Mouse (Mus musculus): ENCODE results near the gene Ppfia3. TPM values are rescaled to one million over a fixed set of nuclear protein-coding genes. Genes with fewer than 3 reads are reported as not detected.
"Not testable (repeated sequence)": the region's sequence is repeated elsewhere in the genome, so short reads cannot be mapped to it uniquely, and the experiment has no call there.

Gene Ppfia3
- total RNA-seq, 1 experiment from 2014 or later, result not detected

DNA sequence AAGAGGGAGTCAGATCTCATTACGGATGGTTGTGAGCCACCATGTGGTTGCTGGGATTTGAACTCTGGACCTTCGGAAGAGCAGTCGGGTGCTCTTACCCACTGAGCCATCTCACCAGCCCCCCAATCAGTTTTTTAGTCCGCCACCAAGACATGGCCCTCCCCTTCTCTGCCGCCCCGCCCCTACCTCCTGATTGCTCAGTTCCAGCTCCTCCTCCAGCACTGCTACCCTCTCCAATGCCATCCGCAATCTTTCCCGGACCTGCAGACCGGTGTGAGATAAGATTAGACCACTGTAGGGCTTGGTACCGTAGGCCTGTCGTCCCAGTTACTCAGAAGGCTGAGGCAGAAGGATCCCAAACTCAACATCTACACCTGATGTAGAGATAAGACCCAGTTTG is 7.7 kb downstream of the Ppfia3 start:
- not testable (repeated sequence) for ATAC-seq (ENCODE audit: extremely low read depth, insufficient number of reproducible peaks, low FRiP score, poor library complexity, severe bottlenecking)

DNA sequence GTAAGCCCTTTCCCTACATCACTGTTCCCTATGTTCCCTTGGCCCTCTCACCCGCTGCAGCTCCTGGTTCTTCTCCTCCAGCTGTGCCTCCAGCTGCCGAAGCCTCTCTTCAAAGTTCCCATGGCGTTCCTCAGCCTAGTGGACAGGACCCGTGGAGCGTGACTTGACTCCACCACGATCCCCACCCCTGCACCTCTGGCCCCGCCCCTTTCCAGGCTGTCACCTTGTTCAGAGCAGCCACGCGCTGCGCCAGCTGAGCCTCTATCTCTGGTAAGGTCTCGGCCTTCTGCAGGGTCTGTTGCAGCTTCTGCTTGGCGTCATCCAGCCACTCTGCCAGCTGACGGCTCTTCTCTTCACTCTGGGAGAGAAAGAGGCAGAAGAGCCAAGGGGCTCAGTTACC is 10.7 kb downstream of the Ppfia3 start:
- no peak for ATAC-seq (ENCODE audit: extremely low read depth, insufficient number of reproducible peaks, low FRiP score, poor library complexity, severe bottlenecking)

DNA sequence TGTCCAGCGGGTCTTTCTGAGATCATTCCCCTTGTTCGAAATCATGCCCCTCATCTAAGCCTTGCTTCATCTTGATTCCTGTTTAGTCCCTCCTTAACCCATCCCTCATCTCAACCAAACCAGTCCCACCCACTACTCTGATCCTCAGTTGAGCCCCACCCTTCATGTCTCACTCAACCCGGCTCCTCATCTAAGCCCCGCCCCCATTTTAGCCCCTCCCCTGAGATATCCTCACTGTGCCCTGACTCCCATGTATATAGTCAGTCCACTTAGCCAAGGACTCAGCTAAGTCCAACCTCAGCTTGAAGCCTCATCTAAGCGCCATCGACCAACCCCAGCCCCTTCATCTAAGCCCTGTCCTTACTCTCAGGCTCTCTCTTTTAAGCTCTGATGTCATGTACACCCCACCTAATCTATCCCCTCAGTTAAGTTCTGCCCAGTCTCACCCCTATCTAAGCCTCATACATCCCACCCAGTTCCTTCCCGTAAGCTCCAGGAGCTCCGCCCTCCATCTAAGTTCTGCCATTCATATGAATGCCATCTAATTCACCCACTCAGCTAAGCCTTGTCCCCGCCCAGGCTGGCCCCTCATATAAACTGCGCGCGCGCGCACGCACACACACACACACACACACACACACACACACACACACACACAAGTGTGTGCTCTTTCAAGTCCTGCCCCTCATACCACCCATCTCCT is 11.3 kb downstream of the Ppfia3 start:
- ATAC-seq (ENCODE audit: extremely low read depth, insufficient number of reproducible peaks, low FRiP score, poor library complexity, severe bottlenecking), result no peak

DNA sequence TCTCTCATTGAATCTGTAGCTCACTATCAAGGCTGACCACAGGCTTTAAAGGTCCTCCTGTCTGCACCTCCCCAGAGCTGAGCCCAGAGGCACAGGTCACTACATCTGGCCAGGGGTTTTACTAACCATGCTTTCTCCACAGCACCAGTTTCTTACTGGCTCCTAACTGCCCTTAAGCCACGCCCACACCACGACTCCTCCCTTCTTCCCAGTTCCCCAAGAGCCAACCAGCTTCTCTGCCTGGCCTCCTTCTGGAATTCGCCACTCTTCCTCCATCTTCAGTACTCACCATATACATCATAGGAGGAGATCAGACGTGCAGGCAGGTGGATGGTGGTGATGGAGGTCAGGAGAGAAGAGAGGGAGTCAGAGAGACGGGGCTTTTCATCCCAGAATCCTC is 13.8 kb downstream of the Ppfia3 start:
- no peak for ATAC-seq (ENCODE audit: extremely low read depth, insufficient number of reproducible peaks, low FRiP score, poor library complexity, severe bottlenecking)

DNA sequence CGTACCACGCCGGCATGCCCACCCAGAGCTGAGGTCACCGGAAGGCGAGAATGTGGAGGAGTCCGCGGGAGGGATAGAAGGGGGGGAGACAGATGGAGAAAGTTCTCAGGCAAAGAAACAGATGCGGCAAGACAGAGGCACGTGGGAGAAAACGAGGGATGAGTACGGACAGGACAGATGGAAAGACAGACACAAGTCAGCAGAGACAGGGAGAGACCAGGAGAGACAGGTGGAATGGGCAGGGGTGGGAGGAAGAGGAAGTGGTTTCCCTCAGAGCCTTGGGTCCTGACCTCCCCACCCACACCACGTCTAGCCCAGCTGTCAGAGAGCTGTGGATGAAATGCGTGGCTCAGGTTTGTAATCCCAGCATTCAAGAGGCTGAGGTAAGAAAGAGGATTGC is 19.9 kb downstream of the Ppfia3 start:
- ATAC-seq (ENCODE audit: extremely low read depth, insufficient number of reproducible peaks, low FRiP score, poor library complexity, severe bottlenecking), result no peak

DNA sequence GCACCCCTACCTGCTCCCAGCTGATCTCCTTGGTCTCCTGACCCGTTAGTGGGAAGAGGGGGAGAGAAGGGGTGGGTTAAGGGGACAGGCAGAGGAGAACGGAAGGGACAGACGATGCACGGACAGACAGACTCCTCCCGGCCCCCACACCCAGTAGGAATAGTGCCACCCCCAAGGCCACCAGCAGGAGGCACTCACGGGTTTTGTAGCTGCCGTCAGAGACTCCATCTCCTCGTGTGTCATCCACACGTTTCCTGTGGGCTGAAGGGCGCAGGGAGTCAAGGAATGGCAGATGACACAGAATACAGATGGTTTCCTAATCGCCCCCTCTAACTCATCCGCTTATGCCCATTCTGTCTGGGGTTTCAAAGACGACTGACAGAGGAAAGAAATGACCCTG is 23.3 kb downstream of the Ppfia3 start:
- ATAC-seq (ENCODE audit: extremely low read depth, insufficient number of reproducible peaks, low FRiP score, poor library complexity, severe bottlenecking), result no peak

DNA sequence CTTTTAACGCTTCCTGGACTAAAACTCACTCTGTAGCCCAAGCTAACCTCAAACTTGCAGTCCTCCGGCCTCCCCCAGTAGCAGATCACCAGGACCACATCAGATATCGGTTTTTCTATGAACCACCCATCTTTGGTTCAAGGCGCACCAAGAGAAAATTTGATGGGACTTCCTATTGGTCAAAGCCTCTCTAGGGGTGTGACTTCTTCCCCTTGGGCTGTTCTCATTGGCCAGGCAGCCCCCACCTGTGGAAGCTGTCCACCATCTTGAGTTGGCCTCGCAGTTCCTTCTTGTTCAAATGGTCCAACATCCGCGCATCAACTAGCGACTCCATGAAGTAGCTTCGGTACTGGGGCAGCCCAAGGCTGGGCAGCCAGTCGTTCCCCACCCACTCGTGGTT is 24.7 kb downstream of the Ppfia3 start:
- no peak for ATAC-seq (ENCODE audit: extremely low read depth, insufficient number of reproducible peaks, low FRiP score, poor library complexity, severe bottlenecking)

DNA sequence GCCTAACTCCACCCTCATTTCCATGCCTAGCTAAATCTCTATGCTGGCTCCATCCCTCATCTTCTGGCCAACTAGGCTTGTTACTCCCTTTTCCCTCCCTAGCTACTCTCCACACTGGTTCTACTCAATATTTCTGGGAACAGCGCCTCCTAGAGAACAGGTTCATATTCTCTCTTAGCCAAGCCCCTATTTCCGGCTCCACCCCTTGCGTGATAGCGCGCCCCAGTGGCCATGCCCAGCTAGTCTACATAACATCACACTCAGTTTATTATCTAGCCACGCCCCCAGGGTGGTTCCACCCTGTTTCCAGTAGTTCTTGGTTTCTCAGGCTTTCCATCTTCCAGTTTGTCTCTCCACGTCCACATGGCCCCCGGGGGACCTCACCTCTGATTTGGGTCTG is 25.5 kb downstream of the Ppfia3 start:
- ATAC-seq (ENCODE audit: extremely low read depth, insufficient number of reproducible peaks, low FRiP score, poor library complexity, severe bottlenecking), result peak; percentile 54

DNA sequence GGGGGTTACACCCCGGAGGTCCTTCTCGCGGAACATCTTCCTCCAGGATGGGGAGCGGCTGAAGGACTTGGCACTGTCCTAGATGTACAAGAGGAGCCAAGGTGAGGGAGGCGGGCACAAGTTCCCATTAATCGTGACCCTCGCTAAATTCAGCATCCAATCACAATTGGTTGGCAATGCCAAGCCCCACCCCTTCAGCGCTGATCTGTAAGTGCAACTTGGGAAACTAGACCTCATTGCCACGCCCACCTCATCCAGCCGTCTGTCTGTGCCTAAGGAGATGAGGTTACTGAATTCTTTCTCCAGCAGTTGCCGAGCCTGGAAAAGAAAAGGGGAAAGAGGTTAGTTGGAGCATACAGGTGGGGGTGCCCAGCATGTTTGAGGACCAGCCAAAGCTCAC is 26.1 kb downstream of the Ppfia3 start:
- ATAC-seq (ENCODE audit: extremely low read depth, insufficient number of reproducible peaks, low FRiP score, poor library complexity, severe bottlenecking), result no peak

DNA sequence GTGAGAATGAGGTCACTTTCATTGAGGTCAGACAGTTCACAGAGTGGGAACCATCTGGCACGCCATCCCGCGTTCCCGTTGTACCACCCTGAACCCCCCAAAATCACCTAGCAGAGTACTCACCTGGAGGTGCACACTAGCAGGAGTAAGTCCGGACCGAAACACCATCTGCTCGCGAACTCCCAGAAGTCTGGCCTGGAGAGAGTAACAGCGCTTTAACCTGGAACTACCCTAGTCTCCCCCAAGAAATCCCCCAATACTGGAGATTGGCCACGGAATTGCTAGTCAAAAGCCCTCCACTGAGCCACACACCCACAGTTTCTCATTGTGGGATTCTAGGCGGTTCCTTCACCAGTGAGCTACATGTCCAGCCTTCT is 26.8 kb downstream of the Ppfia3 start:
- no peak for ATAC-seq (ENCODE audit: extremely low read depth, insufficient number of reproducible peaks, low FRiP score, poor library complexity, severe bottlenecking)

DNA sequence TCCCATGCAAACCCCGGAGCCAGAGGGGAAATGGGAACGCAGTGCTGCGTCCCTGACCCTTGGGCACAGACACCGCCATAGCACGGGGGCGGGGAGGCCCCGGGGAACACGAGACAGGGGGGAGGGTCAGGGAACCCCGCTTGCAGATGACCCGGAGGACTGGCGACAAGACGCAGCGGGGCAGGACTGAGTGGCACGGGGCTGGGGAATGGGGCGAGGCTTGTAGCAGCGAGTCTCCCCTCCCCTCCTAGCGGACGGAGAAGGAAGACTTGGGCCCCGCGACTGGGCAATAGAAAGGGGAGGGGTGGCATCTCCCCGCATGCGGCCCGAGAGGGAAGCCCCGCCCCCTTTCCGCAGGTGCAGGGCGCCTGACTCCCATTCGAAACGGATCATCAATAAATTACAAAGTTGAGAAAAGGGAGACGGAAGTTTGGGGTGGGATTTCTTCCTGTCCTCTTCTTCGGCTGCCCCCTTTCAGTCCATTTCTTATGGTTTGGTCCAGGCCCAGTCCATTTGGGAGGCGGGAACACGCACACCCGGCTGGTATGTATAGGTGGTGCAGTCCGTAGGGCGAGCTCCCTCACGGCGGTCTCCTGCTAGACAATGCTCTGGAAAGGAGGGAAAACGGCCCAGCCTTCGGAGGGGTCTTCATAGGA is 27.3 kb downstream of the Ppfia3 start:
- no peak for ATAC-seq (ENCODE audit: extremely low read depth, insufficient number of reproducible peaks, low FRiP score, poor library complexity, severe bottlenecking)

DNA sequence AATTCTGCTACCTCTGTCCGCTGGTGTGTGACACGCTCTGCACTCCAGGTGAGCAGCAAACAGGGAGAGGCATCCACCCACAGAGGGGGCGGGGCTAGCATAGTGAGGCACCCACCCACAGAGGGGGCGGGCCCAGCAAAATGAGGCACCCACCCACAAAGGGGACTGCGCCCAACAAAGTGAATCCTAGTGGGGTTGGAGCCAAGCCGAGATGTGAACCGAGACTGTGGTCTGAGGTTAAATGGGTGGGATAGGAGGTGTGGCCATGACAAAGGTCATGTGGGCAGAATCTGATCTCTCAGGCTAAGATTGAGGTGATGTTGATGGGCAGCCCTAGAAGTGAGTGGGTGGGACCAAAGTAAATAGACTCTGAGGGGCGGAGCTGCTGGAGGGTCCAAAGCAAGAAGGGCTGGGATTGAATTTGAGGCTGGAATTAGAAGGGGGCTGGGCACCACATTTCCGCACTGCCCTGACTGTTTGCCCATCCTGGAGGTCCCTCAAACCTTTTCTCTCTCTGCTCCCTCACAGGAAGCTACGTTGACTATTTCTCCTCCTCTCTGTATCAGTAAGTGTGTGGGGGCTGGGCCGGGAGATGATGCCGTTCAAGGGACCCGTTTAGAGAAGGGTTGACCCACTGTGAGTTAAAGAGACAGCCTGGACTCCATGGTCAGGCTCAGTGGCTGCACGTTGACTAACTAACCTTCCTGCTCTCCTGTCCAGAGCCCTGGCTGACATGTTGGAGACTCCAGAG is 28.5 kb downstream of the Ppfia3 start:
- ATAC-seq (ENCODE audit: extremely low read depth, insufficient number of reproducible peaks, low FRiP score, poor library complexity, severe bottlenecking), result 0 out of 2 replicates have a peak, but pooled peaks have one; percentile 2

DNA sequence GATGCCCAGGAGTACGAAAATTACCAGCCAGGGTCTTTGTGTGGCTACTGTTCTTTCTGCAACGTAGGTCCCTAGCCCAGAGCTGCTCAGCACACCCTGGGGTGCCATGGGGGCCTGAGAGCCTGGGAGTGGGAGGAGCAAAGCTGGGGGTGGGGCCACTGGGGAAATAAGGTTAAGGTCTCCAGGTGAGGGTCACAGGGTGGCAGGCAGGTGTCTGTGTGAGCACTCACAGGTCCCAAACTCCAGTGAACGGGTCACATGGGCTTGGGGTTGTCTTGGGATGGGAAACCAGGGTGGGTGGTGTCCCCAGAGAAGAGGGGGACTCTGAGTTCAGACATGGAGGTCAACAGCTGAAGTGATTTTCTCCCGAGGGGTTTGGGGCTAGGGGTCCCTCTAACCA is 29.4 kb downstream of the Ppfia3 start:
- ATAC-seq (ENCODE audit: extremely low read depth, insufficient number of reproducible peaks, low FRiP score, poor library complexity, severe bottlenecking), result no peak

DNA sequence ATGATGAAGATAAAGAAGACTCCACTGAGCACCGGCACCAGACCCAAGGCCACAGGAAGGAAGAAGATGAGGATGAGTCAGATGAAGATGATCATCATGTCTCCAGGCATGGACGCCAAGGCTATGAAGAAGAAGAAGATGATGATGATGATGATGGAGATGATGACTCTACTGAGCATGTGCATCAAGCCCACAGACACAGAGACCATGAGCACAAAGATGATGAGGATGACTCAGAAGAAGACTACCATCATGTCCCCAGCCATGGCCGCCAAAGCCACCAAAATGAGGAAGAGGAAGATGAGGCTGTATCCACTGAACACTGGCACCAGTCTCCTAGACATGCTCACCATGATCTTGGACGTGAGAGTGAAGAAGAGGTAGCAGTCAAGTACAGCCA is 30.5 kb downstream of the Ppfia3 start:
- ATAC-seq (ENCODE audit: extremely low read depth, insufficient number of reproducible peaks, low FRiP score, poor library complexity, severe bottlenecking), result no peak

DNA sequence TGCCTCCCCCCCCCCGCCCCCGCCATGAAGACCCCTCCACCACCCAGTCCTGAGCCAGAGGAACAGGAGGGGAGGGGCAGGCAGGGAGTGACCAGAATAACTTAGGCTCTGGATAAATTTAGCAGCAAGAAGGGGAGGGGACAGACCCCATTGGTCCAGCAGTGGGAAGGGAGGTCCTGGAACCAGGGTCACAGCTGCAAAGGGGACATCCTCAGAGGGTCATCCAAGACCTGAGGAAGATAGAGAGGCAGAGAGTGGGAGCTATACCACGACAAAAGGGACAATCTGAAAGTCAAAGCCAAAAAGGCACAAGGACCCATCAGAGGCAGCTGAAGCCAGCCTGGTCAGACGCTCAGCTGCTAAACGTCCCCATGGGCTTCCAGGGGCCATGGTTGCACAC is 31.8 kb downstream of the Ppfia3 start, which contains the start of gene Hrc:
Gene Hrc, plus strand, starts transcription at position 235 of the 400 bp plus-strand sequence.
- ATAC-seq (ENCODE audit: extremely low read depth, insufficient number of reproducible peaks, low FRiP score, poor library complexity, severe bottlenecking), result no peak

DNA sequence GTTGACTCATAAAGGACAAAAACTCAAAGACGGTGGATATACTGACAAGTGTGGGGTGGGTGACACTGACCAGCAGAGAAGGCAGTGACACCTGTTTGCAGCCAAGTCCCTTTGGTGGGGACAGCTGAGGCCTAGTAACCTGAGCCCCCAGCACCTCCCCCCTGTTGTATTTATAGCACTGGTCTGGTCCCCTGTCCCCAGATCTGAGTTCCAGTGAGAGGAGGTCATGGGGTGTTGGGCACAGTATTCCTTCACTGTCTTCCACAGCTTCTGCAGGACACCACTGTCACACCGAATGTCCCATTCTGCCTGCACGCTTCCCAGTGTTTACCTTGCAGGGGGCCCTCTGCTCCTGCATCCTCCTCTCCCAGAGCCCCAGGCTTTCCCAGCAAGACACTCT is 32.2 kb downstream of the Ppfia3 start:
- no peak for ATAC-seq (ENCODE audit: extremely low read depth, insufficient number of reproducible peaks, low FRiP score, poor library complexity, severe bottlenecking)

DNA sequence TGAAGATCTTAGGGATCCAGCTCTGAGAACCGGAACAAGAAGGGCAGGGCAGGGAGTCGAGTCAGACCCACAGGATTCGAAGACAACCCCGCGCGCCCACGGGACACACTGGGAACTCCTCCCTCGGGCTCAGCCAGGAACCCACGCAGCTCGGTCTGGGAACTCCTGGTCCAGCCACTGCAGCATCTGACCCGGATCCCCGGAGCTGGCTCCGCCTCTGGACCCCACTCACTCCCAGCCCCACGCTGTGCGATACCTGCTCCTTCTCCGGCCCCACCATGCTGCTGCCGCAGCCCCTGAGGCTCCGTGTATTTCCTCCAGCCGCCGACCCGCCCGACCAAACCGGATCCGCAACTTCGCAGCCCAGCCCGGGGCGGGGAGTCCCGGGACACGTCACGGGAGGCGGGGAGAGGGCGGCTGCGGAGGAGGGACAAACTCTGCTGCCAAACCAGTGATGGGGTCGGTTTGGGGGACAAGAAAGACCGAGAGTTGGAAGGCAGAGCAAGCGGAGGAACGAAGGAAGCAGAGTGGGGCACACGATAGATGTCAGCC is 33.3 kb downstream of the Ppfia3 start, which contains the start of gene Trpm4:
Gene Trpm4, minus strand, starts transcription at position 350 of the 552 bp plus-strand sequence.
- peak; percentile 39 for ATAC-seq (ENCODE audit: extremely low read depth, insufficient number of reproducible peaks, low FRiP score, poor library complexity, severe bottlenecking)

DNA sequence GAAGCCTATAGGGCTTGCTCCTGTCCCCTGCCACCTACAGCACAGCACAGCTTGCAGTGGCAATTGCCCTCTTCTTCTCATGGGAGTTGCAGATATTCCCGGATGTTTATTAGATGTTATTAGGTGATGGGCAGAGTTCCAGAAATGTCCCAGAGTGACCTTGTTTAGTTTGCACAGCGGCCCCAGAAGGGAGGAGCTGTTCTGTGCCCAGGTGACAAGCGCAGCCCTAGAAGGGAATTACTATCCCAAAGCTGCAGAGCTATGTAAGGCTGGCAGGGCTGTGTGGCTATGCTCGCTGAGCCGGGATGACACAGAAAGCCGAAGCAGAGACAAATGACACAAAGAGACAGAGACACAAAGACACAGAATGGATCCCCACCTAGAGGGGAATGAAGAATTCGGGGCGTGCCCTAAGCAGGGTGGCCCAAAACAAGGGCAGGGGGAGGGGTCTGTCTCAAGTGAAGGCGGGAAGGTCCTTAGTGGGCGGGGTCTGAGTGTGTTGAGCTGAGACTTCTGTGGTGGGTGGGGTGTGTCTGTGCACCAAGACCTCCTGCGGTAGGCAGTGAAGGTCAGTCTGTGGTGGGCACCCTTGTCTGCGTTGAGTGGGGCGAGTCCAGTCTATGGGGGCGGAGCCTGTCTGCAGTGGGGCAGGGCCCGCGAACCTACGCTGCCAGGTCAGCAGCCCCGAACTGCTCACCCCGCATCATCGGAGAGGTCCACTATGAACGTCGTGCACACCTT is 34.0 kb downstream of the Ppfia3 start:
- no peak for ATAC-seq (ENCODE audit: extremely low read depth, insufficient number of reproducible peaks, low FRiP score, poor library complexity, severe bottlenecking)

DNA sequence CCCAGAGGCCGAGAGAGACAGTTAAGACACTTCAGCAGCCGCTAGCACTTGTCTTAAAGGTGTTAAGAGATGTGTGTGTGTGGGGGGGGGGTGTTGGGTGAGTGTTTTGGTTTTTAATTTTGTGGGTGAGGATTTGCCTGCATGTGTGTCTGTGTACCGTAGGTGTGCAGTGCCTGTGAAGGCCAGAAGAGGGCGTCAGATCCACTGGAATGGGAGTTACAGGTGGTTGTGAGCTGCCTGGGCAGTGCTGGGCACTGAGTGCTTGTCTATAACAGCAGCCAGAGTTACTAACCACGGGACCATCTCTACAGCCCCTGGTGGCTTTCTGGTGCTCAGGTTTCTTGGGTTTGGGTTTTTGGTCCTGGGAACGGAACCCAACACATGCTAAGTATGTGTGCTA is 35.3 kb downstream of the Ppfia3 start:
- no peak for ATAC-seq (ENCODE audit: extremely low read depth, insufficient number of reproducible peaks, low FRiP score, poor library complexity, severe bottlenecking)

Data from neutrophil, adult 5-6 weeks (primary cell).